Mouse (Mus musculus) G1E (cell line): ENCODE results near the gene Rasgef1b.

Experiments
- CTCF ChIP-seq: IDR thresholded peaks from 2 replicates; pipeline ENCODE4 v1.5.1; 2012; ENCODE audit warnings: low read depth, low read length, inconsistent platforms, mixed read lengths
- GATA1 ChIP-seq: IDR thresholded peaks from 2 replicates; pipeline ENCODE4 v1.6.1; 2012; ENCODE audit warnings: borderline replicate concordance, low read length, inconsistent platforms, mixed read lengths
- POLR2AphosphoS5 ChIP-seq: IDR thresholded peaks from 2 replicates; pipeline ENCODE4 v1.6.1; 2012; ENCODE audit warnings: low read depth, low read length, inconsistent platforms; ENCODE audit not compliant: insufficient replicate concordance
- TAL1 ChIP-seq: conservative IDR thresholded peaks from 2 replicates; pipeline ENCODE4 v1.6.1; 2012; ENCODE audit warnings: low read depth, low read length, inconsistent platforms, mixed read lengths

DNA sequence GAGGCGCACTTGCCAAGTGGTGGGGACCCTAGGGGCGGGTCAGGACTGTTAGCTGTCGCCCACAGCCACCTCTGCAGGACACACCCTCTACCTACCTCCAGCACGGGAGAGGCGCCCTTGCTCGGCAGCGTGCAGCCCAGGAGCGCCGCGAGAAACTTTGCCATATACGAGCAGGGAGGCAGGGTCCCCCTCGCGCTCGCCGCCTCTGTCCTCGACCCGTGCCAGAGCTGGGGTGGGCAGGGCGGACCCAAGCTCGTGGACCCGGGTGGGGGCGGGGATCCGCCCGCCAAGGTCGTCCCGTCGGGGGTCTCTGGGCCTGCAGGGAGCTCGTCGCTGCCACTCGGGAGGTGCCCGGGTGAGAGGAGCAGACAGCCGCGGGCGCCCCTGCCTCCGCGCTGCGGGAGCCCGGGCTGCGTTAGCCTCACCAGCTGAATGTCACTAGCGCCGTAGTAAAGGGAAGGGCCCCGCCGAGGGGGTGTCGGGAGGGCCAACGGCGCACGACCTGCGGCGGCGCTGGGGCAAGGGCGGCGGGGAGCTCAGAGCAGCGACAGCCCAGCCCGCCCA lies at the start of gene Rasgef1b:
- TF ChIP-seq CTCF, result no peak
- no peak for TF ChIP-seq TAL1
- TF ChIP-seq POLR2AphosphoS5, result no peak
- no peak for TF ChIP-seq GATA1
